Mouse (Mus musculus) liver, embryonic 16.5 days (tissue): ENCODE measurements around the gene D10Jhu81e. TPM values are rescaled to one million over a fixed set of nuclear protein-coding genes. Genes with fewer than 3 reads are reported as not detected.

Experiments
- polyA plus RNA-seq: library from polyadenylated mRNA; unstranded; fragments of >200 nt; fragmentation: Nextera tagmentation; extraction: Ambion mirVana; gene quantifications from 2 replicates; pipeline ENCODE4 v1.2.1, GENCODE M21; 2015

Gene D10Jhu81e
- polyA plus RNA-seq, 1 experiment from 2014 or later: 21.7 TPM

Other genes starting within 250 kb of the D10Jhu81e start
- gene Trpm2, start 199.2 kb downstream of the D10Jhu81e start, polyA plus RNA-seq: 2.7 and 3.0 TPM in 2 replicates
- gene 1810043G02Rik, start 191.3 kb downstream of the D10Jhu81e start, polyA plus RNA-seq: 3.7 and 4.0 TPM in 2 replicates
- 83.0 and 83.2 TPM in 2 replicates for gene Pfkl, start 159.7 kb downstream of the D10Jhu81e start, polyA plus RNA-seq
- not detected in 2 replicates for gene Dnmt3l, start 127.8 kb downstream of the D10Jhu81e start, polyA plus RNA-seq
- gene Aire, start 126.2 kb downstream of the D10Jhu81e start, polyA plus RNA-seq: not detected in 2 replicates
- 1.5 and 1.7 TPM in 2 replicates for gene Icosl, start 100.5 kb downstream of the D10Jhu81e start, polyA plus RNA-seq
- 9.0 and 9.1 TPM in 2 replicates for gene Pwp2, start 15.4 kb upstream of the D10Jhu81e start, polyA plus RNA-seq
- gene Trappc10, start 74.9 kb upstream of the D10Jhu81e start, polyA plus RNA-seq: 4.3 and 5.9 TPM in 2 replicates
- gene Agpat3, start 182.7 kb upstream of the D10Jhu81e start, polyA plus RNA-seq: 20.6 and 26.8 TPM in 2 replicates
- 101 and 105 TPM in 2 replicates for gene Rrp1, start 243.3 kb upstream of the D10Jhu81e start, polyA plus RNA-seq